Mouse (Mus musculus): ENCODE results near the gene Usp49.

- no peak for TF ChIP-seq POLR2A (IDR thresholded peaks at IDR 0.05; ENCODE audit: borderline replicate concordance, extremely low read depth, low read depth, low read length)
- TF ChIP-seq CTCF (IDR thresholded peaks at IDR 0.05; ENCODE audit: insufficient read depth, low read length), result no peak
Measured at GRCm38 (mm10) chr17:47702548-47703345, 72.3 kb downstream of the Usp49 start.
